Mouse (Mus musculus) brown adipose tissue, adult 24 weeks (tissue): ENCODE measurements around the gene Ajap1. TPM values are rescaled to one million over a fixed set of nuclear protein-coding genes. Genes with fewer than 3 reads are reported as not detected.

Source experiments
- H3K27ac ChIP-seq: fragments of 200-500 bp; replicated peaks from 2 replicates; pipeline ENCODE4 v1.5.1; 2012; ENCODE audit warnings: low read depth, mild to moderate bottlenecking, low read length
- H3K4me1 ChIP-seq: fragments of 200-500 bp; 2 replicates; pipeline ENCODE4 v1.6.1; 2012; ENCODE audit warnings: low read length, mixed read lengths; ENCODE audit not compliant: control insufficient read depth, insufficient read depth, insufficient read length
- H3K4me3 ChIP-seq: fragments of 200-500 bp; 2 replicates; pipeline ENCODE4 v1.5.1; 2012; ENCODE audit warnings: low read depth, mild to moderate bottlenecking, low read length, moderate library complexity; ENCODE audit not compliant: insufficient read depth
- polyA plus RNA-seq: library from polyadenylated mRNA; stranded (reverse); fragments of >200 nt; gene quantifications from 2 replicates; pipeline ENCODE4 v1.2.4, GENCODE M21; 2012; ENCODE audit not compliant: missing spikeins, insufficient read depth, insufficient read length

Gene Ajap1
- polyA plus RNA-seq, 1 experiment, result not detected

GRCm38 (mm10) chr4:153417926-153418325, 64.7 kb downstream of the Ajap1 start:
- Histone ChIP-seq H3K27ac (no peak overlapping the region), H3K4me1 (peaks cover 2% of the 10 kb centered on the region; the same call in 1 of the 2 replicates), H3K4me3 (no peak overlapping the region)

GRCm38 (mm10) chr4:153417164-153417896, 65.3 kb downstream of the Ajap1 start:
- no peak overlapping the region for H3K4me3 ChIP-seq
- no peak overlapping the region for H3K27ac ChIP-seq
- H3K4me1 ChIP-seq, result peaks cover 2% of the 10 kb centered on the region; the same call in 1 of the 2 replicates

- peaks cover 2% of the 10 kb centered on the region; the same call in 1 of the 2 replicates for H3K4me1 ChIP-seq
- no peak overlapping the region for H3K4me3 ChIP-seq
- no peak overlapping the region for H3K27ac ChIP-seq
Measured at GRCm38 (mm10) chr4:153416111-153416510, 66.5 kb downstream of the Ajap1 start.

GRCm38 (mm10) chr4:153398421-153398820, 84.2 kb downstream of the Ajap1 start:
- Histone ChIP-seq H3K27ac (no peak overlapping the region), H3K4me3 (no peak overlapping the region), H3K4me1 (no peaks in the 10 kb centered on the region)

- Histone ChIP-seq H3K4me3 (no peak overlapping the region), H3K4me1 (no peaks in the 10 kb centered on the region), H3K27ac (no peak overlapping the region)
Measured at GRCm38 (mm10) chr4:153387478-153387877, 95.1 kb downstream of the Ajap1 start.

- no peak overlapping the region for H3K4me3 ChIP-seq
- H3K4me1 ChIP-seq, result no peaks in the 10 kb centered on the region
- no peak overlapping the region for H3K27ac ChIP-seq
Measured at GRCm38 (mm10) chr4:153381433-153381832, 101.2 kb downstream of the Ajap1 start.

- no peak overlapping the region for H3K4me3 ChIP-seq
- no peak overlapping the region for H3K27ac ChIP-seq
- no peaks in the 10 kb centered on the region for H3K4me1 ChIP-seq
Measured at GRCm38 (mm10) chr4:153380885-153381284, 101.7 kb downstream of the Ajap1 start.

- Histone ChIP-seq H3K27ac (no peak overlapping the region), H3K4me1 (no peaks in the 10 kb centered on the region), H3K4me3 (no peak overlapping the region)
Measured at GRCm38 (mm10) chr4:153377981-153378380, 104.6 kb downstream of the Ajap1 start.

GRCm38 (mm10) chr4:153374233-153374632, 108.4 kb downstream of the Ajap1 start:
- no peak overlapping the region for H3K4me3 ChIP-seq
- H3K27ac ChIP-seq, result no peak overlapping the region
- no peaks in the 10 kb centered on the region for H3K4me1 ChIP-seq

GRCm38 (mm10) chr4:153373125-153373524, 109.5 kb downstream of the Ajap1 start:
- no peaks in the 10 kb centered on the region for H3K4me1 ChIP-seq
- no peak overlapping the region for H3K4me3 ChIP-seq
- no peak overlapping the region for H3K27ac ChIP-seq

- Histone ChIP-seq H3K4me1 (no peaks in the 10 kb centered on the region), H3K27ac (no peak overlapping the region), H3K4me3 (no peak overlapping the region)
Measured at GRCm38 (mm10) chr4:153368620-153369159, 113.9 kb downstream of the Ajap1 start.

- Histone ChIP-seq H3K4me1 (no peaks in the 10 kb centered on the region), H3K27ac (no peak overlapping the region), H3K4me3 (no peak overlapping the region)
Measured at GRCm38 (mm10) chr4:153360868-153361545, 121.6 kb downstream of the Ajap1 start.

GRCm38 (mm10) chr4:153358243-153358550, 124.4 kb downstream of the Ajap1 start:
- Histone ChIP-seq H3K4me1 (no peaks in the 10 kb centered on the region), H3K4me3 (no peak overlapping the region), H3K27ac (no peak overlapping the region)

GRCm38 (mm10) chr4:153357539-153358242, 124.9 kb downstream of the Ajap1 start:
- Histone ChIP-seq H3K4me1 (no peaks in the 10 kb centered on the region), H3K27ac (no peak overlapping the region), H3K4me3 (no peak overlapping the region)

- H3K27ac ChIP-seq, result no peak overlapping the region
- no peaks in the 10 kb centered on the region for H3K4me1 ChIP-seq
- no peak overlapping the region for H3K4me3 ChIP-seq
Measured at GRCm38 (mm10) chr4:153356236-153356635, 126.4 kb downstream of the Ajap1 start.
